Mouse (Mus musculus): ENCODE results near the gene Mrps10. TPM values are rescaled to one million over a fixed set of nuclear protein-coding genes. Genes with fewer than 3 reads are reported as not detected.
A peak's percentile ranks its signal among the peaks of the same experiment; 100 is the strongest.

The Mrps10 gene
- polyA plus RNA-seq, 2 experiments = 51.3 to 76.0 TPM

DNA sequence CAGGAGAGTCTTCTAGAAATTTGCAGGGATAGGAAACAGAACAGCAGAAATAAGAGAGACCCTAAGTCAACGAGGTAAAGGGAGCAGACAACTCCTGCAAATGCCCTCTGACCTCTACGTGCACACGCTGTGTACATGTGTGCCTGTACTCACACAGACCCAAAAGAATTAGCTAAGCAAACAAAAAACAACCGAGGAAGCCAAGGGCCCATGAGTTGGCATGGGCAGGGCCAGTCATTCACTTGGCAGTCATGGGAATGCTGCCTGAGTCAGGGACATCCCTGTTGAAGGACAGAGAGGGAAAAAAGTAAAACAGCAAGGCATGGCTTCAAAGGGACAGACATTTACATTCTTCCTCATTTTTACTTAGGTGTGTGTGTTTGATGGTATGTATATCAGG, 14.6 kb downstream of the Mrps10 start:
- H3K4me1 ChIP-seq (ENCODE audit: control insufficient read depth, insufficient read depth, low read length) = no peaks in the 10 kb centered on the region

DNA sequence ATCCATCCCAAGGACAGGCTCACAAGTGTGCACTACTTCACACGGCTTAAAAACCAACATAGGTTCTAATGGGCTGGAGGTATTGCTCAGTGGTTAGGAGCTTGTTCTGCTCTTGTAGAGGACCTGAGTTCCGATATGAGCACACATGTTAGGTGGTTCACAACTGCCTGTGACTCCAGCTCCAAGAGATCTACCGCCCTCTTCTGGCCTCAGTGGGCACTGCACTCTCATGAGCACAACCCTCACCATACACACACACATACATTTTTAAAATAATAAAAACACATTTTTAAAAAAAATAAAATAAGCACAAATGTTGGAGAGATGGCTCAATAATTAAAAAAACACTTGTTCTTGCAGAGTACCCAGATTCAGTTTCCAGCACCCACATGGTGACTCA, 15.4 kb downstream of the Mrps10 start:
- Histone ChIP-seq H3K4me1 (ENCODE audit: control insufficient read depth, insufficient read depth, low read length) (no peaks in the 10 kb centered on the region), H3K27me3 (ENCODE audit: control insufficient read depth, insufficient read depth, low read length) (no peaks in the 10 kb centered on the region), H3K4me2 (replicated peaks; ENCODE audit: low read depth, low read length, severe bottlenecking) (no peak overlapping the region), H3K9me3 (ENCODE audit: control insufficient read depth, low read length) (no peaks in the 10 kb centered on the region), H3K36me3 (ENCODE audit: control insufficient read depth, insufficient read depth, low read length) (peaks cover 22% of the 10 kb centered on the region), H3K27ac (replicated peaks; ENCODE audit: low read depth, low read length) (no peak overlapping the region), H3K4me3 (replicated peaks; ENCODE audit: low read length) (no peak overlapping the region), H3K9ac (ENCODE audit: low read depth, low read length, severe bottlenecking) (no peak overlapping the region)
- TF ChIP-seq POLR2A (IDR thresholded peaks at IDR 0.05; ENCODE audit: borderline replicate concordance, extremely low read depth, insufficient read depth, insufficient read length) = no peak
- DNase-seq (ENCODE audit: low spot score) (no peak), ATAC-seq (ENCODE audit: low FRiP score, low read depth) (no peak)
- WGBS = 91% methylated on average over 3 of the region's 3 CpGs

More for the DNA sequence above, 14.6 kb downstream of the Mrps10 start:
- Histone ChIP-seq H3K36me3 (ENCODE audit: control insufficient read depth, insufficient read depth, low read length) (peaks cover 28% of the 10 kb centered on the region), H3K4me3 (replicated peaks; ENCODE audit: low read length) (no peak overlapping the region), H3K27me3 (ENCODE audit: control insufficient read depth, insufficient read depth, low read length) (no peaks in the 10 kb centered on the region), H3K9ac (ENCODE audit: low read depth, low read length, severe bottlenecking) (no peak overlapping the region), H3K27ac (replicated peaks; ENCODE audit: low read depth, low read length) (no peak overlapping the region), H3K9me3 (ENCODE audit: control insufficient read depth, low read length) (no peaks in the 10 kb centered on the region), H3K4me2 (replicated peaks; ENCODE audit: low read depth, low read length, severe bottlenecking) (no peak overlapping the region)
- no peak for TF ChIP-seq POLR2A (IDR thresholded peaks at IDR 0.05; ENCODE audit: borderline replicate concordance, extremely low read depth, insufficient read depth, insufficient read length)
- DNase-seq (ENCODE audit: low spot score) = no peak
- 93% methylated on average over 4 of the region's 4 CpGs for WGBS
- no peak for ATAC-seq (ENCODE audit: low FRiP score, low read depth)

DNA sequence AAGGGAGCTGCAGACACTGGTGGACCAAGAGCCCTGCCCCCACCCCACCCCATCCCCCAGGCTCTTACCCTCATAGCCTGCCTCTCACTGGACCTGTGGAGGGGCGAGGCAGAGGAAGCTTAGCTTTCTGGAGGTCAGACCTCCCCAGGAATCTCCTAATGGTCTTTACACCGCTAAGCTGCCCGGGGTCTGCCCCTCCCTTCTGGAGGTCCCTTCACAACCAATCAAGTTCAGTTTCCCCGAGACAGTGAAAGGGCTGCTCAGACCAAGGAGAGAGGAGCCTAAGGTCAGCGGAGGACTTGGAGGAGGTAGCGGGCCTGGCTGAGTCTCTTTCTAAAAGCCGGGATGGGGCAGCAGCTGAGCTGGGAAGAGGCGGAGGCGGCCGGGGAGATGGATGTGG, 16.5 kb downstream of the Mrps10 start, which contains the start of gene Guca1b:
Gene Guca1b, plus strand, starts transcription at position 249 of the 400 bp plus-strand sequence.
- 36% methylated on average over 10 of the region's 10 CpGs for WGBS
- Histone ChIP-seq H3K36me3 (ENCODE audit: control insufficient read depth, insufficient read depth, low read length) (peaks cover 11% of the 10 kb centered on the region), H3K27ac (replicated peaks; ENCODE audit: low read depth, low read length) (no peak within 1 kb of the TSS), H3K4me2 (replicated peaks; ENCODE audit: low read depth, low read length, severe bottlenecking) (no peak within 1 kb of the TSS), H3K9me3 (ENCODE audit: control insufficient read depth, low read length) (no peaks in the 10 kb centered on the region), H3K9ac (ENCODE audit: low read depth, low read length, severe bottlenecking) (no peak within 1 kb of the TSS), H3K27me3 (ENCODE audit: control insufficient read depth, insufficient read depth, low read length) (no peaks in the 10 kb centered on the region), H3K4me1 (ENCODE audit: control insufficient read depth, insufficient read depth, low read length) (no peaks in the 10 kb centered on the region), H3K4me3 (replicated peaks; ENCODE audit: low read length) (no peak within 1 kb of the TSS)
- no peak for TF ChIP-seq POLR2A (IDR thresholded peaks at IDR 0.05; ENCODE audit: borderline replicate concordance, extremely low read depth, insufficient read depth, insufficient read length)
- no peak for DNase-seq (ENCODE audit: low spot score)
- no peak for ATAC-seq (ENCODE audit: low FRiP score, low read depth)

DNA sequence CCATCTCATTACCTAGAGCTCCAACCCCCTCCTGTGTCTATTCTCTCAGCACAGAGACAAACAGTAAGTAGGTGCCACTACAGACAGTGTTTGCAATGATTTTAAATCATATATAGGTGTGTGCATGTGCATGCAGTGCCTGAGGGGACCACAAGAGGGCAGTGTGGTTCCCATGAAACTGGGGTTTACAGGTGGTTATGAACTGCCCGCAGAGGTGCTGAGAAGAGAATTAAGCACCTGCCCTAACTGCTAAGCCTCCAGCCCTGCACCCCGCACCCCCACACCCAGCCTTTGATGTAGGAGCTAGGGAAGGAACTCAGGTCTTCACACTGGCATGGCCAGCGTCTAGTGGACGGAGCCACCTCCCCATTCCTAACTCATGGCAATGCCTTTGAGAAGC, 18.0 kb downstream of the Mrps10 start:
- Histone ChIP-seq H3K27ac (replicated peaks; ENCODE audit: low read depth, low read length) (no peak overlapping the region), H3K9ac (ENCODE audit: low read depth, low read length, severe bottlenecking) (no peak overlapping the region), H3K9me3 (ENCODE audit: control insufficient read depth, low read length) (no peaks in the 10 kb centered on the region), H3K4me1 (ENCODE audit: control insufficient read depth, insufficient read depth, low read length) (no peaks in the 10 kb centered on the region), H3K4me2 (replicated peaks; ENCODE audit: low read depth, low read length, severe bottlenecking) (no peak overlapping the region), H3K27me3 (ENCODE audit: control insufficient read depth, insufficient read depth, low read length) (no peaks in the 10 kb centered on the region), H3K4me3 (replicated peaks; ENCODE audit: low read length) (no peak overlapping the region), H3K36me3 (ENCODE audit: control insufficient read depth, insufficient read depth, low read length) (no peaks in the 10 kb centered on the region)
- TF ChIP-seq POLR2A (IDR thresholded peaks at IDR 0.05; ENCODE audit: borderline replicate concordance, extremely low read depth, insufficient read depth, insufficient read length) = no peak
- ATAC-seq (ENCODE audit: low FRiP score, low read depth) (no peak), DNase-seq (ENCODE audit: low spot score) (no peak)
- WGBS = 56% methylated on average over 4 of the region's 4 CpGs

DNA sequence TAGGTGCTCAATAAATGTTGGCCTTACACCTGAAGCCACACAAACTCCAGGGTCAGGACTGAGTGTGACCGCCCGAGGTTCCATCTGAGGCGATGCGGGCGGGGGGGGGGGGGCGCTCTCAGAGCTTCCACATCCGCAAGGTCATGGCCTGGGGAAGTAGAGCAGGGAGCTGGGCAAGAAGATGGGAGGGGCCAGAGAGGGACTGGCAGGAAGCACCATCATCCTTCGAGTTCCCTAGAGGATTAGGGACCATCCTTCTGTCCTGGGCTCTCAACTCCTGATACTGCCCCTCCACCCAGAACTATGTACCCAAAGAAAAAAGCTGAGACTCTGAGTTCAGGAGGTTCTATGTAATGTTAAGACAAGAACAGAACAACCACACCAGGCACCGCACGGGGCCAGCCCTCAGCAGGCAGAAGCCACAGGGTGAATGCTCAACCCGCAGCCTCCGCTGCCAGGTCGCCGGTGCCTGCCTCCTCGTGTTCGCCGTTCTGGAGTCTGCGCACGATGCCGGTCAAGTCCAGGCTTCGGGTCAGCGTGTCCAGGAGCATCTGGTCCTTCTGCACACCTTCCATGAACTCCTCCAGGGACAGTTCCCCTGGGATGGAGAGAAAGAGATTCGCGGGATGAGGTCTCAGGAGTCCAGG, 25.7 kb downstream of the Mrps10 start:
- peak overlapping the region; percentile 46 for H3K4me2 ChIP-seq (replicated peaks; ENCODE audit: low read depth, low read length, severe bottlenecking)
- peak overlapping the region; percentile 21; the same call in 1 of the 2 replicates for H3K9ac ChIP-seq (ENCODE audit: low read depth, low read length, severe bottlenecking)
- peaks cover 6% of the 10 kb centered on the region; the same call in 1 of the 2 replicates for H3K4me1 ChIP-seq (ENCODE audit: control insufficient read depth, insufficient read depth, low read length)
- peak overlapping the region; percentile 32 for H3K4me3 ChIP-seq (replicated peaks; ENCODE audit: low read length)
- TF ChIP-seq POLR2A (IDR thresholded peaks at IDR 0.05; ENCODE audit: borderline replicate concordance, extremely low read depth, insufficient read depth, insufficient read length) = no peak
- 24% methylated on average over 24 of the region's 24 CpGs for WGBS
- ATAC-seq (ENCODE audit: low FRiP score, low read depth) = no peak
- peaks cover 25% of the 10 kb centered on the region for H3K27me3 ChIP-seq (ENCODE audit: control insufficient read depth, insufficient read depth, low read length)
- no peak overlapping the region for H3K27ac ChIP-seq (replicated peaks; ENCODE audit: low read depth, low read length)
- no peaks in the 10 kb centered on the region for H3K9me3 ChIP-seq (ENCODE audit: control insufficient read depth, low read length)
- no peak for DNase-seq (ENCODE audit: low spot score)
- H3K36me3 ChIP-seq (ENCODE audit: control insufficient read depth, insufficient read depth, low read length) = no peaks in the 10 kb centered on the region
